Mouse (Mus musculus) forelimb bud, embryonic 11.5 days (tissue): ENCODE measurements at regions not wholly inside any gene's neighbourhood (a gene's known extent, or its start where the extent isn't known, plus 50 kb on each side); places are given as distances from the start of the nearest gene placed in this dataset.

Experiments
- DNase-seq: peaks from one replicate; pipeline ENCODE4 v3.0.0-alpha.2; 2012; ENCODE audit warnings: low read depth, low spot score

DNA sequence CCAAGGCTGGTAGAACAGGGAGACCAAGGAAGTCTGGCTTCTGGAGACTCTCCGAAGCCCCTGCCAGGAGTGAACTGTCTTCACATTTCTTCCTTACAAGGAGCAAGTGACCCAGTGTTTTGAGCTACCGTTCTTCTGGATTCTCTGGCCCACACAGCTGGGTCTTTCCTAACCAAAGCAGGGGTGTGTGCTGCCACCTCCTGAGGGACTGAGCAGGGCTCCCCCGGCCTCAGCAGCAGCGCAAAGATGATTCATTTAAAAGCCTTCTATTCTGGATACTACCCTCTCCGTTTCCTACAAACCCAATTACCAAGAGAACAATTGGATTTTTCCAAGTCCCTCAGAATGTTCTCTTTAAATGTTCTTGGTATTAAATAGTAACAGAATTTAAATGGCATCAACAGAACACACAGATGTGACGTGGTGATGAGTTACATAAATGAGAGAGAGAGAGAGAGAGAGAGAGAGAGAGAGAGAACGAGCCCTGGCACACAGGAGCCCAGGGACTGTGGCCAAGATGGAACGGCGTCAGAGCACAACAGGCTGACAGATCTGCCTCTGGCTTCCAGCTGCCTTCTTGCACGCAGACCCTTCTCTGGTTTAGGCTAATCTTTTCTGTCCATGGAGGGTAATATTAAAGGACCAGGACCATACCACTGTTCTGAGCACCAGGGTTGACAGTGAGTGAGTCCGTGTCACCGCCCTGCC lies 191.6 kb downstream of the Agtpbp1 start:
- no peak for DNase-seq

DNA sequence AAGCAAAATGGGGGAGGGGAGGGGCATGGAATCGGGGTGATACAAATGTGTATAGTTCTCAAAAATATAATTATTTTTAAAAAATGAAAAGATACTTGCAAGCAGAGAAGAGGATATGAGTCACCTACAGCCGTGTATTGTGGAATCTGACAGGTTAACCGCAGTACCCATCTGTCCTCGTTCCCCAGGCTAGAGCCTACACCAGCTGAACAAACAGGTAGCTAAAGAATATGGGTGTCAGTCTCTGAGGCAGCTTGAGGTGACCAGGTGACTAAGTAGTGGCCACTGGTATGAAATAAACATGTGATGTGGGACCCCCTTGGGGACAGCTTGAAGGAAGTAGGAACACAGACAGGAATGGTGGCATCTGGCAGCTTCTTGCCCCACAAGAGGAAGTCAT lies 192.2 kb downstream of the Agtpbp1 start:
- no peak for DNase-seq

DNA sequence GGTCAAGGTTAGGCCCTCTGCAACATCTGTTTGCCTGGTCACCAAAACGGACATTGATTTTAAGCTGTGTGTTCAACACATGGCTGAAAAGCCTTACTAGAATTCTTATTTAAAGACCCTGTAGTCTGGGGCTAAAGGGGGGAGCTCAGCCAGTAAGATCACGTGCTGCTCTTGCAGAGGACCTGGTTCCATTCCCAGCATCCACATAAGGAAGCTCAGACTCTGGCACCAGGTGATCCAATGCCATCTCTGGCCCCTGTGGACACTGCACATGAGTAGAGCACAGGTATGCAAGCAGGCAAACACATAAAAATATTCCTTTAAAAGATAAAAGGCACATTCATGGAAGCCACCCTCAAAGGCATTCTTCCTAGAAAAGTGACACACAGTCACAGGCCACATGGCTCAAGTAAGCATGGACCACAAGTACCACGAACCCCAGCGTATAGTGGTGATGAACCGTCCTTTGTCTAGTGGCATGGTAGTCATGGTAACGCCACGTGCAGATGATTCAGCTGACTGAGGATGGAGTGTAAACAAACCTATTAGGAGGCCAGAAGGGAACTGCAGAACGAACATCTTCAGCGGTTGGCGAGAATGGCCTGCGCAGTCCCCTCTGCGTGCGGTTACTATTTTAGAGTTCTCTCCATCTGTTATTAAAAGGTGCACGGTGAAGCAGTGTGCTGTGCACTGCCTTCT lies 197.3 kb downstream of the Agtpbp1 start:
- no peak for DNase-seq

DNA sequence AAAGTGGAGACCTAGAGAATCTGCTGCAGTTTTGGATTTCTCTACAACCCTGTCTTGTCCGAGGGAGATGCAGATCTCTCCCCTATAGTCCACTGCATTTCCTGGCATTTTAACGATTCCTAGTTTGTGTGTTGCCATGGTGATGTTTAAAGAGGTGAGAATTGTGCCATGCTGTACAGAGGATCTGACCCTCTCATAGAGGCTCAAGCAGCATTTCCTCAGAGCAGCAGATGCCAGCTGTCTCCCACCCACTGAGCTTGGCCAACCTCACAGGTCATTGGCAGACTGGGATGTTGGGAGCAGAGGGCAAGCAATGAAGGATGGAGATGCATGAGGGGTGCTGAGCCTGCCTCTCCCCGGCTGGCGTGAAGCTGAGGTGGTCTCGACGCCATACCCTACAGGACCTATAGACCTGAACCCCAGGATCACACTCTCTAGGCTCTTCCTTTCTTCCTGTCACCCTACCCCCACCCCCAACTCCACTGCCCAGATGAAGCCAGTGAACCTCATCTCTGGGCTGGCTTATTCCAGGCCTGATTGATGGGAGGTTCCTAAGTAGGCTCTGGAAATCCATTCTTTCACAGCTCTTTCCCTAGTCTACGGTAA lies 198.0 kb downstream of the Agtpbp1 start:
- DNase-seq = no peak

DNA sequence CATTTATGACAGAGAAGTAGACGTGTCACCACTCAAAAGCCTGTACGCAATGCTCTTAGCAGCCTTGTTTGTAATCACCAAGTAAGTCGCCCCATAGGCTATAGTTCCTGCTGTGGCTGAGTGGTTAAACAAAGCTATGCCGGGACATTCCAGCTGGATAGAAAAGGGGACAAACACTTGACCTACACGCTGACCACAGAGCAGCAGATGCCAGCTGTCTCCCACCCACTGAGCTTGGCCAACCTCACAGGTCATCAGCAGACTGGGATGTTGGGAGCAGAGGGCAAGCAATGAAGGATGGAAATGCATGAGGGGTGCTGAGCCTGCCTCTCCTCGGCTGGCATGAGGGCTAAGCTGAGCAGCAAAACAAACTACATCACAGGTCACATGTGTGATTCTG lies 199.2 kb downstream of the Agtpbp1 start:
- no peak for DNase-seq

DNA sequence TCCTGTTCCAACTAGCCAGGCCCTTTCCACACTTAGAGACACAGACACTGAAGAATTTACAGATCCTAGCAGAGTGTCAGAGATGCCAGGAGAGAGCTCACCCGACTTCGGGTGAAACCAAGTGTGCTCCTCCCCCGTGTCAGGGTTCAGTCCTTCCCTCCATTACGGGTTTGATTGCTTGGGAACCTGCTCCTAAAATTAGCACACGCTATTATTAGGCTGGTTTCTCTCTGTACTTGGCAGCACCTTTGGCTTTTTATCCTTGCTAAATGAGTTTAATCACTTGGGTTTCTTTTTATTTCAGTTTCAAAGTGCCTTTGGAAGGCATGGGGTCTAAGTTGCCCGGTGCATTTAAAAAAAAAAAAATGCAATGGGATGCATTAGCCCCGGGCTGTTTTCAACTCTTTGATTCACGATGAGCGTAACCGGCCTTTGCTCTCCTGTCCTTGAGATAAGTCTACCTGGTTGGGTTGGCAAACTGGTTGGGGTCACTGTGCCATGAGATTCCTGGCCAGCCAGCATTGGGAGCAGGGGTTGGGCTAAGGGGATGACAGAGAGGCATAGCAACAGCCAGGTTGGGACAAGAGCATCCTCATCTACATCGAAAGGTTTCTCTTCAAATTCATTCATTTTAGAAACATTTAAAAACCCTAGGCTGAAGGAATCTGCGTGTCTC lies 214.7 kb downstream of the Agtpbp1 start:
- DNase-seq = no peak

DNA sequence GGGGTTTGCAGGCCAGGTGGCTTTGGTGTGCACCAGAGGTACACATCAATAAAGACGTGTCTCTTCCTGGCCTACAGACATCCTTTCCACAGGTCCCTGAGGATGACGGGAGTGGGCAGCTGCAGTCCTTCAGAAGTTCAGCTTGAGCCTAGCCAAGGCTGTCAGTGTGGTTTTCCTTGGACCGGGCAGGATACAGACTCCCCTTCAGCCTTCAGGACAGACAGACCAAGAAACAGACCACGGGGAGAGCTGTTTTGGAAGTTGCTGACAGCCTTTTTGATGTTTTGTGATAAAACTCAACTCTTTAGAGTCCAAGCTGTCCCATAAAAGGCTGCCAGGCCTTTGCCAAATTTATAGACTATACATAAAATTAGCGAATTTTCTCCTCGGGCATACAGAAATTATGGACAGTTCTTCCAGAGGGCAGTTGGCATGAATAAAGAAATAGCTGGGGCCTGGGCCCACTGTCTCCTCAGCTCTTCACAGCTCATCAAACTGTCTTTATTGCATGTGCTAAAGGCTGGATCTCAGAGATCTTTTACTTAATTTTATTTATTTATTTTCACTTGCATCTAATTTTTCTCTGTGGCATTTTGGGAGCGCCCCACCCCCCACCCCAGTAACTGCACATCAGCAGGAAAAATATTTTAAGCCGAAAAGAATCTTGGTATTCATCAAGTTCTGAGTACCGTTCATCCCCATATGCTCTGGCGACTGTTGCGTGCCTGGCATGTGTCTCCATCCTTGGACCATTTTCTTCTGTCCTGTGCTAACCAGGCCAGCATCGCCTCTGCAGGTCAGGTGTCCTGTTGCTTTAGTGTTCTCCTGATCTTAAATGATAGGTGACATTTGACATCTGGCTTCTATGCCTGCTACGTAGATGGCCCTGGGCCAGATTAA lies 216.2 kb downstream of the Agtpbp1 start:
- DNase-seq = no peak

DNA sequence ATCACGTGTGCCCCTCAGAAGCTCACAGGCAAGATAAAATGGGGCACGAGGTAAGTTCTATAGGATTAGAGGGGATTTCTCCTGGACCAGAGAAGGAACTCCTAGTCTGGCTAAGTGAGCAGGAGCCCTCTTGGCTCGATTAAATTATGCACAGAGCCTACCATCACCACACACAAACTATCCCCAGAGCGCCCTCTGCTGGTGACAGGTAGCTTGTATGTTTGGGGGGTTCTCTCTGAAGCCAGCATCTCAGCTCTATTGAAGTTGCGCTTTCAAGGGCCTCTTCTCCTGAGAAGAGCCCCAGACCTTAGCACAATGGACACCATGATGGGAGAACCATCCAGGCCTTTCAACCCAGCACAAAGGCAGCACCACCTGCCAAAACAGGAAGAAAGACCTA lies 219.6 kb downstream of the Agtpbp1 start:
- peak; percentile 85 for DNase-seq

DNA sequence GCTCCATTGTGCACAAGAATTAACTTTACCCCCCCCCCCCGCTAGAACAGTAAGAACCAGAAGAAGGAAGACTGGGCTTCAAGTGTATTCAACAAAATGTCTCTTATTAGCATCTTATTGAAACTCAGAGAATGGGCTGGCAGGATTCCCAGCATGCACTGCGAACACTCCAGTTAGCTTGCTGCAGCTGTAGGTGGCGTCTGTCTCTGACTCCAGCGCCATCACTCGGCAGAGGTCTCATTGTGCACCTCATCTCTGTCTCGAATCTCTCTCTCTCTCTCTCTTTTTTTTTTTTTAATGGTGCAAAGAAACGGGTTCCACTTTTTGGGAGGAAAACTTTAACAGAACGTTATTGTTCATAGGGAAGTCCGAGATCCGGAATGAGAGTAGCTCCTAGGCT lies 221.6 kb downstream of the Agtpbp1 start:
- no peak for DNase-seq

DNA sequence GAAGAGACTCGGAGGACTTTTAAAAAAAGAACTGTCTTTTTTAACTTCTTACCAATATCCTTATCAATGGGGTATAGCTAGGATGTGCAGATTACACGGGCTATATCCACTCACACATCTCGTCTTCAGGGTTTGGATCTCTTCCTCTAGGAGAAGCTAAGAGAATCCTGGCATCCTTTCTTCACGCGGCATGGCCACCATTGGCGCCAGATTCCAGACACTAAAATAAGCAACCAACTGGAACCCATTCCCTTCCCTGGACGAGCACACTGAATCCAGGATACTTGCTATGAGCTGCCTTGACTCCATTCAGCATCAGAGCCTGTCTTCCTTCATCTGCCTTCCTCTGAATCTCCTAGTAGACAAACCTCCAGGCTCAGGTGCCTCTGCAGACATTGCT lies 223.7 kb downstream of the Agtpbp1 start:
- no peak for DNase-seq

DNA sequence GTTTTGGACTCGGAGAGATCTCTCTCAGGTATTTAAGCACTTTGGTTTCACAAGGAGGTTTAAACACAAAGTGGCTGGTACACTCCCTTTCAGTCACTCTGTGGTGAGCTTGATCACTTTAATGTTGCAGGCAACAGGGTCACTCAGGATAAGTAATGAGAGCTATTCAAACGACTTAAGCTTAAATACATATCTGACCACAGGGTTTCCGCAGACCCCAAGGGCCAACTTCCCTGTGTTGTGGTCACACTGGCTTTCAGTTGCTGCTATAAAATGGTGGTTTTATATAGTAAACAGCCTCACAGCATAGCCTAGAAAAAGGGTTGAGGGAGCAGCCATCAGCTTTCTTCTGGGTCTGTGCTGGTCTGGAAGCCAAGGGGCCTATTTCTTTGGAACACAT lies 225.0 kb downstream of the Agtpbp1 start:
- DNase-seq = no peak

DNA sequence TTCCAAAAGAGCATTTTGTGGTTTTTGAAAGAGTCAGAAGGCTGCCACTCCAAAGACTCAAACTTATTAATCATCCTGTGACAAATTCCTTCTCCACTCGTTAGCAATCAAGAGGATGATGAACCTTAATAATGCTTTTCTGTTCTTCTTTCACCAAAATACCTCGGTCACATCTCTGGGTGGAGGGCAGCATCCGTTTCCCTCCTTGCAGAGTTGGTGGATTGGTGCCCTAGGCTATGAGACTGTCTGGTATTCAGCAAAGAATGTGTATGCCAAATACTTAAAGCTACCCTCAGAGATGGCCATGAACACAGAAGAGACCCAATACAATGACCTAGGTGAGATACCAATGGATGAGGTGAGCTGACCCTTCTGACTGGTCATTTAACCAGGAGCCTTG lies 226.6 kb downstream of the Agtpbp1 start:
- DNase-seq = no peak

DNA sequence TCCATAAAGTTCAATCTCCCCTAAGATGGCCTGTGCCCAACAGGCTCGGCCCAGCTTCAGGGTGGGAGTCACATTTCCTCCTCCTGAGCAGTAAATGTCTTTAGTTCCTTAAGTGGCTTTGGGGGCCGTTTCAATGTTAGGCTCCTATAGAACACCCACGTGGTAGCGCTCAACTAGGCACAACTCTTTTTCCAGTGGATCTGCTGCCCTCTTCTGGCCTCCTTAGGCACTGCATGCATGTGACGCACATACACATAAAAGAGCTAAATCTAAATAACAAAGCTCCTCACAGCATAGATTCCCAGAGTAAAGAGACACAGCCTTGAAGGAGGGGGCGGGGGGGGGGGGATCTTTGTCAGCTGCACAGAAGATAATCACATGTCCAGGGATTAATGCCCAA lies 233.6 kb downstream of the Agtpbp1 start:
- peak; percentile 49 for DNase-seq

DNA sequence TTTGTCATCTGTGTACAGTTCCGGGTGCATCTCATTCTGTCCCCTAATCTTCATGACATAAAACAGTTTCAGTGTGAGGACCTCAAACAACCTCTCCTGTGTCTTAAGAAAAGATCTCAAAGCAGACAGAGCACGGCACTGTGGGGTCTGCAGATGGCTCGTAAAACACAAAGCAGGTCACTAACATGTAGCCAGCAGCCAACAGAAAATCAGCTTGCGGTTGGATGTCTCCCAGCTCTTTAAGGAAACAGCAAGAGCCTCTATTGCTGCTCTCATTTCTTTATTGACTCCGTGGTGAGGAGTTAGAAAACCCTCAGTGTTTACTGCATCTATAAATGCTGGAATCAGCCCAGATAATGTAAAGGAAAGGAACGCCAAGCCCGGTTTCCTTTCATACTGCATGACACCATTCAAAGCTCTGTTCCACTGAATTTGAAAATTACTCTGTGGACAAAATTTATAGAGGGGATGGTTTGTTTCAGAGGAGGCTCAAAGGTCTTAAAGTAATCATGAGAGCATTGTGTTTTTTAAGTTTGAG lies 234.3 kb downstream of the Agtpbp1 start:
- DNase-seq = no peak

DNA sequence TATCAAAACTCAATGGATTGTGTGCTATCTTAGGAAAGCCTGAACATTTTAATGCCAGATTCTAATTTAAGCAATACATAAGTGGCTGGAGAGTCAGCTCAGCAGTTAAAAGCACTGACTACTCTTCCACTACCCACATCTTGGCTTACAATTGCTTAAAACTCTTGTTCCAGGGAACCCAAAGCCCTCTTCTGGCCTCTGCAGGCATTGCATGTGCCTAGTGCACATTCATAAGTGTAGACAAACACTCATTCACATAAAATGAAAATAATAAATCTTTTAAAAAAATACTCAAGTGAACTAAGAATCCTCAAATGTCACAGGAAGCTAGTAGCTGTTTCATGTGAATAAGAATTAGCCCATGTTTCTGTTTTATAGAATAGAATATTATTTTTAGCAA lies 236.5 kb downstream of the Agtpbp1 start:
- DNase-seq = no peak

DNA sequence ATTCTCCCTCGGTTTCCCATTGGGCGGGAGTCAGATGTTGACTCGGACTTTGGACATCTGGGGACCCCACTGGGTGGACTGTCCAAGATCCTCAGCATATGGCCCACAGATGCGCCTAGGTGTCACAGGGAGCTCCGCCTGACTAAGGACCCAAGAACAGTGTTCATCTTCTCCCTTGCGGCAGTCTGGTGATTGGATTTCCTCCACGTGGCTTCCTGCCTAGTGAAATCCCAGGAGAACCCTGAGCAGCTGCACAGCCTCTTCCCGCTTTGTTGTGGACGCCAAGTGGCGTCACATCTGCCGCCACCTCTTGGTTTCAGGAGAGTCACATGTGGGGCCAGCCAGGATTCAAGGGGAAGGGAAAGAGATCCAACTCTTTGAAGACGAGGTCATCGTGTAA lies 243.2 kb downstream of the Agtpbp1 start:
- no peak for DNase-seq

DNA sequence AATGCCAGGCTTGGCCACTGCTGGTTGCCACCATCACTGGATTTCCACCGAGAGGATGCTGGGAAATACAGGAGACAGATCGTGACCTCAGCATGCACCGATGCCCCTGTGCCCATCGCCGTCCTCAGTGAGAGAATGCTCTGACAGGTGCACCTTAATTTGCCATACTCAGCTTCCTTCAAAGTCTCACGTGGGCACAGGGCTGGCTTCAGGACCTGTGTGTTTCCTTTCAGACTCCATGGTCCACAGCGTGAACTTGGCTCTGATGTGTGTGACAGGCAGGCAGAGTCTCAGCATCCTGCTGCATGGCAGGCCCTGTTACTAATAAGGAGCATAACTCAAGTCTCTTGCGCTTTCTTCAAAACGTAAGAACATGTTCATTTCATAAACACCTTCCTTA lies 246.6 kb downstream of the Agtpbp1 start:
- no peak for DNase-seq

DNA sequence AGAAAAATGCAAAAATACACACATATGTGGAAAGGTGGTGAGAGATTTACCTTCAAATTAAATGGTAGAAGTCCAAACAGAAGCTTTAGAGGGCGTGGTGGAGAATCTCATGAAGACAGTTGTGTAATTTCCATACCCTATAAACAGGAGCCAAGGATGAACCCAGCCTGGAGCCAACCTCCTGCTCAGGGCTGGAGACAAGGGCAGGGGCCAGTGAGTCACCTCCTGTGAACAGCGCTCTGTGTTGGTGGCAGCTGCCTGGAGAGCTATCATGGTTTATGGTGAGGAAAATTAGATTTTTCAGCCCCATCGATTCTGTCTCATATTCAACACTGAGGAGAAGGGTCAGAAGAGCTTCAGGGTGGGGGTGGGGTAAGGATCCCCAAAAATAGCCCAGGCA lies 261.1 kb downstream of the Agtpbp1 start:
- no peak for DNase-seq

DNA sequence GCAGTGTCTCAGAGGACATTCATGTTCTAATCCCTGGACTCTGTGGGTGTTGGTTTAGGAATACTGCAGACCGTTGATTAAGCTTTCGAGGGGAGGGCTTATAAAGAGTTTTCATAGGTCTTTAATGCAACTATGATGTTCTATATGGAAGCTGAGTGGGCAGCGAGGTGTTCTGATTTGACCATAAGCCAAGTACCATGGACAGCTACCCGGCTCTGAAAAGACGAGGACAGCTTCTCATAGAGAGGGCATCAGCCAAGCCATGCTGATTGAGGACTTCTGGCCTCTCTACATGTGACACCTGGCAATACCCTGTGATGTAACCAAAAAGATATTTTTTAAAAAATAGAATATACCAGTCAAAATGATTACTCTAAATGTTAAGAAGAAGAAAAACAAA lies 261.6 kb downstream of the Agtpbp1 start:
- DNase-seq = peak; percentile 68

DNA sequence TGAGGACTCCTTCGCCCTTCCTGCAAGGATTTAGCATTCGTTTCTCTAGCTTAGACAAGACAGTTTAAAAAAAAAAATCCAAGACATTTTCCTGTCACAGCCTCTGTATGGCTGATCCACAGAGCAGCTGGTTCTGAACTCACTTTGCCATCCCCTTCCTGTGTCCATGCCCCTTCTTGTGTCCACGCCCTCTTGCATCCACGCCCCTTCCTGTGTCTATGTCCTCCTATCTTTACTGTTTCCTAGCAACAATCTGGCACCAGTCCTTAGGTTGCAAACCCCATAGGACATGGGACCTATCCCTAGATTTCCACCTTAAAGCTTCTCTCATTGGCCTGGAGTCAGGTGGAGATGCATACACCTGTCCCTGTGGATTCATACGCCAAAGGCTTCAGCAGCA lies 264.8 kb downstream of the Agtpbp1 start:
- DNase-seq = no peak

DNA sequence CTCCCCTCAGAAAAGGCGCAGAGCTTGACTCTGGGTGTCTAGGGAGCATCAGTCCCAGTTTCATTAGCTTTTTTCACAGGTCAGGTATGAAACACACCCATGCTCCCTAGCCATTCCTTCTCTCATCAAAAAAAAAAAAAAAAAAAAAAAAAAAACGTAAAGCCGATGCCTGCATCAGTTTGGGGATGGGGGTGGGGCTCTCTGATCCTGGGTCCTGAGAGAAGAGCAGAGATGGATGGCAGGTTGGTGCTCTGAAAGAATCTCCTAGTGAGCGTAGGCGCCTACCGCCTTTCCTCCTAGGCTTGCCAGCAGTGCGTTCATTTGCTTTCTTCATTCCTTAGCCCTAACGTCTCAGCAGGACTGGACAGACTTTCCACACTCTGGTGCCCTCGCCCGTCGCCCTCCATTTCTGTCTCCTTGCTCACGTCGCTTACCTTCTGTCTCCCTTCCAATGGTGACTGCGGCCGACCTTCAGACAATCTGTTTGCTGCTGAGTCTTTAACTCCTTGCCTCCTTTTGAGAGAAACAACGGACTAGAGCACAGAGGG lies 267.5 kb downstream of the Agtpbp1 start:
- DNase-seq = no peak
